Mouse (Mus musculus): ENCODE measurements around the gene Gas2l3. TPM values are rescaled to one million over a fixed set of nuclear protein-coding genes. Genes with fewer than 3 reads are reported as not detected.

Gene Gas2l3
- polyA plus RNA-seq, 1 experiment from 2014 or later: 15.0 TPM

- peak overlapping the region; percentile 58 for H3K4me3 ChIP-seq (replicated peaks)
- H3K27ac ChIP-seq: no peak overlapping the region
- peaks cover 4% of the 10 kb centered on the region; the same call in 1 of the 2 replicates for H3K36me3 ChIP-seq
- peaks cover 12% of the 10 kb centered on the region for H3K4me1 ChIP-seq (replicated peaks)
- no peaks in the 10 kb centered on the region for H3K9me3 ChIP-seq
- no peak overlapping the region for H3K9ac ChIP-seq (replicated peaks)
- peak overlapping the region; percentile 87 for H3K4me2 ChIP-seq
- no peaks in the 10 kb centered on the region for H3K27me3 ChIP-seq
- no peak for ATAC-seq (ENCODE audit: insufficient number of reproducible peaks, insufficient read depth, low FRiP score, low TSS enrichment, low read depth)
- 21% methylated on average over 4 of the region's 4 CpGs for WGBS
Measured at GRCm38 (mm10) chr10:89442640-89443039, 1.1 kb downstream of the Gas2l3 start.

GRCm38 (mm10) chr10:89441961-89442360, 1.8 kb downstream of the Gas2l3 start:
- WGBS: 93% methylated on average over 3 of the region's 3 CpGs

GRCm38 (mm10) chr10:89439380-89439779, 4.4 kb downstream of the Gas2l3 start:
- Histone ChIP-seq H3K4me1 (replicated peaks) (peaks cover 14% of the 10 kb centered on the region), H3K36me3 (peaks cover 4% of the 10 kb centered on the region; the same call in 1 of the 2 replicates), H3K9me3 (no peaks in the 10 kb centered on the region), H3K27ac (no peak overlapping the region), H3K9ac (replicated peaks) (no peak overlapping the region), H3K4me3 (replicated peaks) (no peak overlapping the region), H3K4me2 (no peak overlapping the region), H3K27me3 (no peaks in the 10 kb centered on the region)
- ATAC-seq (ENCODE audit: insufficient number of reproducible peaks, insufficient read depth, low FRiP score, low TSS enrichment, low read depth): no peak
- WGBS: 92% methylated on average over 7 of the region's 7 CpGs

More at GRCm38 (mm10) chr10:89441961-89442360, 1.8 kb downstream of the Gas2l3 start:
- Histone ChIP-seq H3K4me3 (replicated peaks) (no peak overlapping the region), H3K27ac (no peak overlapping the region), H3K36me3 (peaks cover 4% of the 10 kb centered on the region; the same call in 1 of the 2 replicates), H3K9ac (replicated peaks) (no peak overlapping the region), H3K9me3 (no peaks in the 10 kb centered on the region), H3K4me1 (replicated peaks) (peaks cover 12% of the 10 kb centered on the region), H3K27me3 (no peaks in the 10 kb centered on the region), H3K4me2 (no peak overlapping the region)
- ATAC-seq (ENCODE audit: insufficient number of reproducible peaks, insufficient read depth, low FRiP score, low TSS enrichment, low read depth): no peak

- Histone ChIP-seq H3K4me2 (no peak overlapping the region), H3K4me3 (replicated peaks) (no peak overlapping the region), H3K36me3 (peaks cover 4% of the 10 kb centered on the region; the same call in 1 of the 2 replicates), H3K27ac (no peak overlapping the region), H3K9ac (replicated peaks) (no peak overlapping the region), H3K9me3 (no peaks in the 10 kb centered on the region), H3K27me3 (no peaks in the 10 kb centered on the region), H3K4me1 (replicated peaks) (peaks cover 8% of the 10 kb centered on the region)
- 87% methylated on average over 12 of the region's 12 CpGs for WGBS
- ATAC-seq (ENCODE audit: insufficient number of reproducible peaks, insufficient read depth, low FRiP score, low TSS enrichment, low read depth): no peak
Measured at GRCm38 (mm10) chr10:89437996-89438395, 5.8 kb downstream of the Gas2l3 start.

- Histone ChIP-seq H3K27ac (no peak overlapping the region), H3K27me3 (no peaks in the 10 kb centered on the region), H3K36me3 (peaks cover 4% of the 10 kb centered on the region; the same call in 1 of the 2 replicates), H3K9me3 (no peaks in the 10 kb centered on the region), H3K4me3 (replicated peaks) (no peak overlapping the region), H3K4me1 (replicated peaks) (peaks cover 3% of the 10 kb centered on the region), H3K4me2 (no peak overlapping the region), H3K9ac (replicated peaks) (no peak overlapping the region)
- ATAC-seq (ENCODE audit: insufficient number of reproducible peaks, insufficient read depth, low FRiP score, low TSS enrichment, low read depth): no peak
- 86% methylated on average over 9 of the region's 9 CpGs for WGBS
Measured at GRCm38 (mm10) chr10:89437472-89437871, 6.3 kb downstream of the Gas2l3 start.

GRCm38 (mm10) chr10:89435920-89436319, 7.8 kb downstream of the Gas2l3 start:
- H3K4me3 ChIP-seq (replicated peaks): no peak overlapping the region
- H3K36me3 ChIP-seq: 0 out of 2 replicates have a peak, but pooled peaks cover 4% of the 10 kb centered on the region
- H3K9me3 ChIP-seq: no peaks in the 10 kb centered on the region
- H3K27ac ChIP-seq: peak overlapping the region; percentile 42; the same call in 1 of the 2 replicates
- H3K4me2 ChIP-seq: no peak overlapping the region
- 74% methylated on average over 9 of the region's 9 CpGs for WGBS
- H3K4me1 ChIP-seq (replicated peaks): peaks cover 2% of the 10 kb centered on the region; the same call in 1 of the 2 replicates
- no peak overlapping the region for H3K9ac ChIP-seq (replicated peaks)
- ATAC-seq (ENCODE audit: insufficient number of reproducible peaks, insufficient read depth, low FRiP score, low TSS enrichment, low read depth): no peak
- H3K27me3 ChIP-seq: no peaks in the 10 kb centered on the region

GRCm38 (mm10) chr10:89435413-89435812, 8.4 kb downstream of the Gas2l3 start:
- 85% methylated on average over 12 of the region's 12 CpGs for WGBS
- Histone ChIP-seq H3K4me1 (replicated peaks) (peaks cover 2% of the 10 kb centered on the region; the same call in 1 of the 2 replicates), H3K27me3 (no peaks in the 10 kb centered on the region), H3K4me2 (no peak overlapping the region), H3K27ac (peak overlapping the region; percentile 42; the same call in 1 of the 2 replicates), H3K36me3 (0 out of 2 replicates have a peak, but pooled peaks cover 4% of the 10 kb centered on the region), H3K9me3 (no peaks in the 10 kb centered on the region), H3K4me3 (replicated peaks) (no peak overlapping the region), H3K9ac (replicated peaks) (no peak overlapping the region)
- ATAC-seq (ENCODE audit: insufficient number of reproducible peaks, insufficient read depth, low FRiP score, low TSS enrichment, low read depth): no peak

GRCm38 (mm10) chr10:89434509-89435210, 9.1 kb downstream of the Gas2l3 start:
- Histone ChIP-seq H3K9ac (replicated peaks) (no peak overlapping the region), H3K4me2 (no peak overlapping the region), H3K9me3 (no peaks in the 10 kb centered on the region), H3K36me3 (peaks cover 4% of the 10 kb centered on the region; the same call in 1 of the 2 replicates), H3K27ac (no peak overlapping the region), H3K4me3 (replicated peaks) (no peak overlapping the region), H3K4me1 (replicated peaks) (peaks cover 2% of the 10 kb centered on the region; the same call in 1 of the 2 replicates), H3K27me3 (no peaks in the 10 kb centered on the region)
- 69% methylated on average over 17 of the region's 17 CpGs for WGBS
- ATAC-seq (ENCODE audit: insufficient number of reproducible peaks, insufficient read depth, low FRiP score, low TSS enrichment, low read depth): no peak

GRCm38 (mm10) chr10:89432743-89433142, 11.0 kb downstream of the Gas2l3 start:
- no peaks in the 10 kb centered on the region for H3K27me3 ChIP-seq
- ATAC-seq (ENCODE audit: insufficient number of reproducible peaks, insufficient read depth, low FRiP score, low TSS enrichment, low read depth): no peak
- no peak overlapping the region for H3K9ac ChIP-seq (replicated peaks)
- H3K9me3 ChIP-seq: no peaks in the 10 kb centered on the region
- no peak overlapping the region for H3K27ac ChIP-seq
- no peak overlapping the region for H3K4me3 ChIP-seq (replicated peaks)
- WGBS: 96% methylated on average over 13 of the region's 13 CpGs
- H3K36me3 ChIP-seq: peaks cover 12% of the 10 kb centered on the region; the same call in 1 of the 2 replicates
- H3K4me2 ChIP-seq: no peak overlapping the region
- peaks cover 2% of the 10 kb centered on the region; the same call in 1 of the 2 replicates for H3K4me1 ChIP-seq (replicated peaks)

GRCm38 (mm10) chr10:89430751-89431150, 13.0 kb downstream of the Gas2l3 start:
- WGBS: 94% methylated on average over 7 of the region's 7 CpGs
- Histone ChIP-seq H3K9me3 (no peaks in the 10 kb centered on the region), H3K27ac (no peak overlapping the region), H3K4me1 (replicated peaks) (no peaks in the 10 kb centered on the region; the same call in 1 of the 2 replicates), H3K27me3 (no peaks in the 10 kb centered on the region), H3K9ac (replicated peaks) (no peak overlapping the region), H3K4me2 (no peak overlapping the region), H3K4me3 (replicated peaks) (no peak overlapping the region), H3K36me3 (peaks cover 22% of the 10 kb centered on the region)
- ATAC-seq (ENCODE audit: insufficient number of reproducible peaks, insufficient read depth, low FRiP score, low TSS enrichment, low read depth): no peak

- ATAC-seq (ENCODE audit: insufficient number of reproducible peaks, insufficient read depth, low FRiP score, low TSS enrichment, low read depth): no peak
- H3K36me3 ChIP-seq: peaks cover 41% of the 10 kb centered on the region
- H3K27ac ChIP-seq: no peak overlapping the region
- H3K4me2 ChIP-seq: no peak overlapping the region
- H3K9ac ChIP-seq (replicated peaks): no peak overlapping the region
- 71% methylated on average over 11 of the region's 11 CpGs for WGBS
- no peaks in the 10 kb centered on the region for H3K27me3 ChIP-seq
- no peaks in the 10 kb centered on the region for H3K9me3 ChIP-seq
- no peaks in the 10 kb centered on the region for H3K4me1 ChIP-seq (replicated peaks)
- H3K4me3 ChIP-seq (replicated peaks): no peak overlapping the region
Measured at GRCm38 (mm10) chr10:89424800-89425393, 18.9 kb downstream of the Gas2l3 start.
